Mouse (Mus musculus) limb, embryonic 15.5 days (tissue): ENCODE measurements around the gene Zg16. TPM values are rescaled to one million over a fixed set of nuclear protein-coding genes. Genes with fewer than 3 reads are reported as not detected.

Experiments
- ATAC-seq: fragments of 200-750 bp; cut with Nextera tagmentation; 2 replicates; pipeline ENCODE4 v1.8.0; 2017; ENCODE audit warnings: low read depth, moderate TSS enrichment; ENCODE audit not compliant: insufficient number of reproducible peaks, low FRiP score, low TSS enrichment
- H3K27ac ChIP-seq: fragments of 300-500 bp; sonication (generic); 2 replicates; pipeline ENCODE4 v1.5.1; 2015; ENCODE audit warnings: moderate library complexity, mild to moderate bottlenecking, inconsistent platforms
- H3K27me3 ChIP-seq: fragments of 300-500 bp; sonication (generic); 2 replicates; pipeline ENCODE4 v1.6.1; 2015; ENCODE audit warnings: inconsistent platforms
- H3K36me3 ChIP-seq: fragments of 300-500 bp; sonication (generic); 2 replicates; pipeline ENCODE4 v1.6.1; 2015; ENCODE audit warnings: inconsistent platforms
- H3K4me1 ChIP-seq: fragments of 300-500 bp; sonication (generic); 2 replicates; pipeline ENCODE4 v1.6.1; 2015; ENCODE audit warnings: inconsistent platforms
- H3K4me2 ChIP-seq: fragments of 300-500 bp; sonication (generic); 2 replicates; pipeline ENCODE4 v1.6.1; 2015; ENCODE audit warnings: mild to moderate bottlenecking, inconsistent platforms
- H3K4me3 ChIP-seq: fragments of 300-500 bp; sonication (generic); 2 replicates; pipeline ENCODE4 v1.5.1; 2015; ENCODE audit warnings: mild to moderate bottlenecking, inconsistent platforms
- H3K9ac ChIP-seq: fragments of 300-500 bp; sonication (generic); 2 replicates; pipeline ENCODE4 v1.6.1; 2015; ENCODE audit warnings: inconsistent platforms
- H3K9me3 ChIP-seq: fragments of 300-500 bp; sonication (generic); 2 replicates; pipeline ENCODE4 v1.6.1; 2016; ENCODE audit warnings: inconsistent platforms
- WGBS: fragments of 180-500 bp; shearing (Covaris S2); methylation state at CpG from one replicate; pipeline ENCODE4 v1.1.7; 2015; 5-methylcytosine and 5-hydroxymethylcytosine counted together
- polyA plus RNA-seq: library from polyadenylated mRNA; unstranded; fragments of >200 nt; fragmentation: Nextera tagmentation; extraction: Ambion mirVana; gene quantifications from 2 replicates; pipeline ENCODE4 v1.2.1, GENCODE M21; 2015

Zg16 gene
- polyA plus RNA-seq, 1 experiment from 2014 or later = not detected

DNA sequence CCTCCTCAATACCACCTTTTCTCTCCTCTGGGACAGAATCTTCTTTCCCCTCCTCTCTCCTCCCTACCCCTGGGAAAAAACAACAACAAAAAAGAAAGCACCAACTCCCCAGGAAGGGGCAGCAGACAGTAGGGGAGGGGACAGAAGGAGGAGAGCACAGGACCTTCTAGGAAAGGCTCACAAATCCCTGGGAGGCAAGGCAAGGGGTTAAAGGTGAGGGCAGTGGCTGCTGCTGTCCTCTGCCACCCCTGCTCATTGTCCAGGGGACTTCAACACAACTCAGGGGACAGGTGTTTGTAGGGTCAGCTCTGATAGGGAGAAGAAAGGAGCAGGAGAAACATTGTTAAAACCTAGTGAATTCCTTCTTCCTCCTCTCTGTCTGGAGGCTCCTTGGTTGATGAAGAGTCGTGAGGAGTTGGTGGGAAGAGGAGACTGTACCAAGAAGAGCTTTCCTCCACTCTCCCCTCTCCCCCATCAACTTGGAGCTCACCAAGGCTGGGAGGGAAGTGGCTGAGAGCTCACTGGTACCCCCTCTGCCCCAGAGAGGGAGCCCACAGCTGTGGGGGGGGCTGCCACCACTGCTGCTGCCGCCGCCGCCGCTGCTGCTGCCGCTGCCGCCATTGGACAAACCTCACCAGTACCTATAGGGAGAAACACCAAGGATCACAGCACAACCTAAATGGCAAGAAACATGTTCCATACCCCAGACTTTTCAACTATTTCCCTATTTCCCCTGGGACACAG lies 64.4 kb downstream of the Zg16 start:
- peaks cover 28% of the 10 kb centered on the region for H3K36me3 ChIP-seq
- H3K4me2 ChIP-seq = peak overlapping the region; percentile 82
- peak overlapping the region; percentile 88; the same call in 1 of the 2 replicates for H3K4me3 ChIP-seq
- H3K9me3 ChIP-seq = no peaks in the 10 kb centered on the region
- ATAC-seq = no peak
- H3K27ac ChIP-seq = peak overlapping the region; percentile 89
- WGBS = 80% methylated on average over 7 of the region's 7 CpGs
- H3K4me1 ChIP-seq = peaks cover 72% of the 10 kb centered on the region
- no peaks in the 10 kb centered on the region for H3K27me3 ChIP-seq
- H3K9ac ChIP-seq = no peak overlapping the region; the same call in 1 of the 2 replicates

DNA sequence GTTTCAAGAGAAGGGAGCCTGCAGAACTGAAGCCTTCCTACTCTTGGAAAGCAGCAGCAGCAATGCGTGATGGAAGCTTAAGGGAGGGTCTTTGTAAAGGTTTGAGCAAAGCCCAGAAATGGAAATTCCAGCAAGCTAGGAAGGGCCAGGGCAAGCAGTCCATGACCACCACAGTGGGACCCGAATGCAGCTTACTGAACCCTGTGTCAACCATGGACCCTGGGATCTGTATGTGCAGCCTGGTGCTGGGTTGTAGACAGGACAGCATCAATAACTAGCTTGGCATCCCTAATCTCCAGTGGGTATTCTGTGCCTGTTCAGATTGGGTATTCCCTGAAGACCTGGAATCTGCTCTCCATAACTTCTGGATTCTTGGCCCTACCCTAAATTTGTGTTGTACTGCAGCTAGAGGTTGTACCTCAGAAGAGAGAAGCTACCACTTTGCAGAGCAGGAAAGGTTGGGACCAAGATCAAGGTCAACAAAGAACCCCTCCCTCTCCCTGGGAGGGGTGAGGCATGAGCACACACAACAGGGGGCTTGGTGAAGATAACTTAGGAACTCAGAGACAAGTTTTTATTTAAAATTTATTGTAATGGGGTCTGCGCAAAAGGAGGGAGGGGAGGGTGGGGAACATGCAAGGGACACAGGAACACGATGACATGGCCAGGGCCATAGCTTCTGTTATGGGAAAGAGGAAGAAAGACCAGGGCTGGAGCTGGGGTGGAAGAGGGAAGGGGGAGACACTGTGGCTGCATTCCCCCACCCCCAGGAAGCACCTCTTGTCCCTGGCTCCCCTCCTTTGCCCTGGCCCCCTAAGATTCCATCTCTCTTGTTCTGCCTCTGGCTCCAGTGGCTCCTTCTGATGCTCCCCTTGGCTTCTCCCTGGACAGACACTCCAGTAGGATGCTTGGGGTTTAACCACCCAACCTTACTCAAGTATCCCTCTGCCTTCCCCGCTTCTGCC lies 65.3 kb downstream of the Zg16 start:
- ATAC-seq = no peak
- Histone ChIP-seq H3K4me2 (peak overlapping the region; percentile 85), H3K9me3 (no peaks in the 10 kb centered on the region), H3K9ac (peak overlapping the region; percentile 64), H3K4me1 (peaks cover 73% of the 10 kb centered on the region), H3K27ac (peak overlapping the region; percentile 89), H3K27me3 (no peaks in the 10 kb centered on the region), H3K4me3 (peak overlapping the region; percentile 88), H3K36me3 (peaks cover 28% of the 10 kb centered on the region)
- WGBS = 46% methylated on average over 5 of the region's 5 CpGs

DNA sequence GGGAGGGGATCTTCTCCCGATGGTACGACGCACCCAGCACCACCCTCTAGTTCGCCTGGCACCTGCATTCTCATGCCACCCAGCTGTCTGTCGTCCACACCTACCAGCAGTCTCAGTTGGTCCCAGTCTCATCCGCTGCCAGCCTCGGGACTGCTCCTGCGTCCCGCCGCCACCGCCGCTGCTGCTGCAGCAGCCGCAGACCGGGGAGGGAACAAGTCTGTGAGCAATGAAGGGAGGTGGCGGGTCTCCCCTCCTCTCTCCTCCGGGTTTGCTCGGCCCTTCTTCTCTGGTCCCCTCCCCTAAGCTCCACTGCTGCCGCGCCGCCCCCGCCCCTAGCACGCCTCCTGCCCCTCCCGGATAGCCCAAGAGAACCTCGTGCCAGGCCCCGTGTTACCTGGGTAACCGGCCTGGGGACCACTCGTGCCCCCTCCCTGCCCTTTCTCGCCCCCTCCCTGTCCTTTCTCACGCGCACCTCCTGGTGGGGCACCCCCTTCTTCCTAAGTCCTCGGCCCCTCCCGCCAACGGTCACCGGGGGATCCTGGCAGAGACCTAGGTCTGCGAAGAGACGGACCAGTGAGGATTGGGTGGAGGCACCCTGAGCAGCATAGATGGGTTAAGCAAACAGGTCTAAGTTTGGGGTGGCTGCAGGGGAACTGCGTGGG lies 66.1 kb downstream of the Zg16 start, which contains the start of the genes Gm42742 and Prrt2:
Gene Gm42742, minus strand, starts transcription at position 197 of the 662 bp plus-strand sequence.
Gene Prrt2, minus strand, starts transcription at position 311 of the 662 bp plus-strand sequence.
- Histone ChIP-seq H3K9ac (peak within 1 kb of the TSS; percentile 64), H3K27me3 (no peaks in the 10 kb centered on the region), H3K4me1 (peaks cover 79% of the 10 kb centered on the region), H3K9me3 (no peaks in the 10 kb centered on the region), H3K27ac (peak within 1 kb of the TSS; percentile 89), H3K36me3 (peaks cover 28% of the 10 kb centered on the region), H3K4me3 (peak within 1 kb of the TSS; percentile 63), H3K4me2 (peak within 1 kb of the TSS; percentile 85)
- WGBS = 1% methylated on average over 23 of the region's 37 CpGs
- ATAC-seq = peak; percentile 36; the same call in 1 of the 2 replicates

- Histone ChIP-seq H3K4me1 (peaks cover 84% of the 10 kb centered on the region), H3K4me2 (peak overlapping the region; percentile 85), H3K36me3 (peaks cover 30% of the 10 kb centered on the region), H3K9ac (peak overlapping the region; percentile 64), H3K4me3 (peak overlapping the region; percentile 63), H3K9me3 (no peaks in the 10 kb centered on the region), H3K27ac (peak overlapping the region; percentile 89), H3K27me3 (no peaks in the 10 kb centered on the region)
- 34% methylated on average over 5 of the region's 5 CpGs for WGBS
- no peak for ATAC-seq
These were observed 66.6 kb downstream of the Zg16 start for GRCm38 (mm10) chr7:127020491-127020890.

- peak overlapping the region; percentile 85 for H3K4me2 ChIP-seq
- WGBS = 54% methylated on average over 3 of the region's 3 CpGs
- H3K4me3 ChIP-seq = peak overlapping the region; percentile 63
- no peak for ATAC-seq
- H3K9me3 ChIP-seq = no peaks in the 10 kb centered on the region
- peak overlapping the region; percentile 89 for H3K27ac ChIP-seq
- H3K9ac ChIP-seq = peak overlapping the region; percentile 64
- H3K36me3 ChIP-seq = peaks cover 35% of the 10 kb centered on the region
- no peaks in the 10 kb centered on the region for H3K27me3 ChIP-seq
- peaks cover 89% of the 10 kb centered on the region for H3K4me1 ChIP-seq
These were observed 67.1 kb downstream of the Zg16 start for GRCm38 (mm10) chr7:127020031-127020430.

DNA sequence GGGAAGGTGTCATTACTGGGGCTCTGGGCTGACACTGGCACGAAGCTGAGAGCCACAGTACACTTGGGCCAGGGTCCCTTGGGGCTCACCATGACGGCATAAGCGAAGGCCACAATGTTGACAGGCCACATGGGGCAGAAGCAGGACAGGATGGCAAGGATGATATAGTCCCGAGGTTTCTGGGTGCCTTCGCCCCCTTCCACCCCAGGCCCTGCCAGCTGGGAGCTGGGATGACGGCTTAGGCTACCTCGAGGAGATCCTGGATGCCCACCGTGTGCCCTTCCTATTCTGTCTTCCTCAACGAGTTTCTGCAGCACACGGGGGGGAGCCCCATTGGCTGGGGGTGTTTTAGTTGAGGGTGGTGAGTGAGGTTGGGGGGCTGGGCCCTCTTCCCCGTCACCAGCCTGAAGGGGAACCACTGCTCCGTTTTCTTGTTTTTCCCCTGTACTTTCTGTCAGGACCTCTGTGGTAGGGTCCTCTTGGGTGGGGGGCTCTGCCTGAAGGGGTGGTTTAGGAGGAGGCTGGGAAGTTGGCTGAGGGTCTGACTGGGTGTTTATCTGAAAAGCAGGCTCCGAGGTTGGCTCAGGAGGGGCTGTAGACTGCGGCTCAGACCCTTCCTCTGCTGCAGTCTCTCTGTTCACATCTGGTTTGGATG lies 67.7 kb downstream of the Zg16 start:
- Histone ChIP-seq H3K9me3 (no peaks in the 10 kb centered on the region), H3K9ac (peak overlapping the region; percentile 64), H3K4me3 (peak overlapping the region; percentile 63), H3K27ac (peak overlapping the region; percentile 89), H3K4me1 (peaks cover 88% of the 10 kb centered on the region), H3K36me3 (peaks cover 36% of the 10 kb centered on the region), H3K27me3 (no peaks in the 10 kb centered on the region), H3K4me2 (peak overlapping the region; percentile 85)
- no peak for ATAC-seq
- WGBS = 65% methylated on average over 14 of the region's 14 CpGs

- Histone ChIP-seq H3K4me2 (peak overlapping the region; percentile 85), H3K4me3 (peak overlapping the region; percentile 70), H3K9ac (peak overlapping the region; percentile 20; the same call in 1 of the 2 replicates)
These were observed 68.5 kb downstream of the Zg16 start for GRCm38 (mm10) chr7:127018416-127019305.

DNA sequence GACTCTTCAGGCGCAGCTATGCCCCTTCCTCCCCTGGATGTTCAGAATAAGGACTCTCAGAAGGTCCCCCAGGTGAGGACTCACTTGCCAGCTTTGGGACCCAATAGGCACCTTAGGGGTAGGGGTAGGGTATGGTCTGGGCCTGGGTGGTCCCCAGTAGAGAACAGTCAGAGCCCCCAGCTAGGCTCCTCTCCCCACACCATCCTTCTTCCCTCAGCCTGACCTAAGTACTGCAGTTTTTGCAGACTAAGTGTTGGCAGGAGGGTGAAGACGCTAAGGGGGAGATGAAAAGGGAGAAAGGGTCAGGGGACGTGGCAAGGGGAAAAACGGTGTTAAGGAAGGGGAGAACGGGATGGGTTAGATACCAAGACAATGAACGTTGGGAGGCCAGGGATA lies 69.2 kb downstream of the Zg16 start:
- Histone ChIP-seq H3K9ac (peak overlapping the region; percentile 20; the same call in 1 of the 2 replicates), H3K4me3 (peak overlapping the region; percentile 70), H3K4me2 (peak overlapping the region; percentile 85), H3K27me3 (no peaks in the 10 kb centered on the region), H3K4me1 (peaks cover 78% of the 10 kb centered on the region), H3K36me3 (peaks cover 34% of the 10 kb centered on the region), H3K27ac (peak overlapping the region; percentile 97), H3K9me3 (no peaks in the 10 kb centered on the region)
- WGBS = 51% methylated on average over 6 of the region's 6 CpGs
- ATAC-seq = no peak

More at GRCm38 (mm10) chr7:127018416-127019305, 68.5 kb downstream of the Zg16 start:
- 84% methylated on average over 15 of the region's 15 CpGs for WGBS
- no peak for ATAC-seq
- Histone ChIP-seq H3K4me1 (peaks cover 85% of the 10 kb centered on the region), H3K27ac (peak overlapping the region; percentile 97; the same call in 1 of the 2 replicates), H3K9me3 (no peaks in the 10 kb centered on the region), H3K36me3 (peaks cover 34% of the 10 kb centered on the region), H3K27me3 (no peaks in the 10 kb centered on the region)

DNA sequence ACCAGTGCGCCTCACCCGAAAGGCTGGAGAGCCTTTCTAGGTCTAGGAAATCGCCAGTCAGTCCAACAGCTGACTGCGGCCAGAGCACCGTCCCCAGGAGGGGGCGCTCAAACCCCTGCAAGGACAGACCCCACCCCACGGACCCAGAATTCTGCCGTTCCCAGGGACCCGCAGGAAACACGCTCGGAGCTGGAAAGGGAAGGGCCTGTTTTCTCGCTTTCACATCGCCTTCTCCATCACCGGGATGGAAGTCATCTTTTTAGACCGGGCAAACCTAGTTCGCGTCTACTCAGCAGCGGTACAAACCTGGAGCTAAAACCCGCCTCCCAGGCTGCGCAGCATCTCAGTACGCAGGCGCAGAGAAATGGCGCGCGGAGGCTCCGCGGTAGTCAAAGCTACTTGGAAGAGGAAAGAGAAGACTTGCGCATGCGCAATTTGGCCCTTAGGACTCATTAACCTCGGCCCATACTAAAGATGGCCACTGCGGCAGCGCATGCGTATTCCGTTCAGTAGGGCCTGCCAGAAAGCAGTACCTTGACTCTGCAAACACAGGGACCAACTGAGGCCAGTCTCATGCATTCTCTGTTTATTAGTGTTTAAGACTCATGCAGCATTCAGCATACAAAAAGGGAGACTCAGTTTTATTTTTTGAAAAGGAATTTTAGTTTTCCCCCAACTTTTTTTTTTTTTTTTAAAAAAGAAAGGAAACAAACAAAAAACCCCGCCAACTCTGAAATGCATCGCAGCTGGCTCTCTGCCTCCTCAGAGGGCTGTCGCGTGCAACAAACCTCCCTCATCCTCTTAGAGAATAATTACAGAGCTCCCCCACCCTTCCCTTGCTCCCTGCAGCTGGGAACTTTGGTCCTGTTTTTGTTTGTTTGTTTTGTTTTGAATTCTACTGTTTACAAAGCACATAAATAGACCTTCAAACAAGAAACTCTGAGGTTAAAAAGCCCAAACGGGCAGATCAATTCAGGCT lies 69.9 kb downstream of the Zg16 start, which contains the start of gene Pagr1a:
Gene Pagr1a, minus strand, starts transcription at position 382 of the 979 bp plus-strand sequence.
- H3K27me3 ChIP-seq = no peaks in the 10 kb centered on the region
- peak; percentile 85 for ATAC-seq
- H3K36me3 ChIP-seq = peaks cover 34% of the 10 kb centered on the region
- H3K4me1 ChIP-seq = peaks cover 71% of the 10 kb centered on the region
- peak within 1 kb of the TSS; percentile 97 for H3K27ac ChIP-seq
- no peaks in the 10 kb centered on the region for H3K9me3 ChIP-seq
- WGBS = 2% methylated on average over 39 of the region's 39 CpGs
- peak within 1 kb of the TSS; percentile 86 for H3K4me2 ChIP-seq
- H3K9ac ChIP-seq = peak within 1 kb of the TSS; percentile 76
- peak within 1 kb of the TSS; percentile 70 for H3K4me3 ChIP-seq
